Mouse (Mus musculus): Measurements from ENCODE around the gene Esrrg.

- TF ChIP-seq CTCF (IDR thresholded peaks at IDR 0.05; ENCODE audit: borderline replicate concordance, insufficient read depth, low read length) (no peak), POLR2A (IDR thresholded peaks at IDR 0.05; ENCODE audit: low read depth, low read length) (no peak)
Measured at GRCm38 (mm10) chr1:187665901-187666600, 57.5 kb downstream of the Esrrg start.

Data from embryonic fibroblast, embryonic 13.5 days (primary cell).